Mouse (Mus musculus) heart, postnatal 0 days (tissue): Measurements from ENCODE around the gene Tpk1.

Source experiments
- CTCF ChIP-seq: IDR thresholded peaks from 2 replicates; pipeline ENCODE4 v1.5.1; 2016; ENCODE audit warnings: antibody characterized with exemption, control low read depth, low read depth
- EP300 ChIP-seq: IDR thresholded peaks from 2 replicates; pipeline ENCODE4 v1.6.1; 2016; ENCODE audit warnings: antibody characterized with exemption, low read depth

GRCm38 (mm10) chr6:43442191-43442590, 223.9 kb downstream of the Tpk1 start:
- no peak for TF ChIP-seq CTCF
- no peak for TF ChIP-seq EP300
